In the genomic region with DNA sequence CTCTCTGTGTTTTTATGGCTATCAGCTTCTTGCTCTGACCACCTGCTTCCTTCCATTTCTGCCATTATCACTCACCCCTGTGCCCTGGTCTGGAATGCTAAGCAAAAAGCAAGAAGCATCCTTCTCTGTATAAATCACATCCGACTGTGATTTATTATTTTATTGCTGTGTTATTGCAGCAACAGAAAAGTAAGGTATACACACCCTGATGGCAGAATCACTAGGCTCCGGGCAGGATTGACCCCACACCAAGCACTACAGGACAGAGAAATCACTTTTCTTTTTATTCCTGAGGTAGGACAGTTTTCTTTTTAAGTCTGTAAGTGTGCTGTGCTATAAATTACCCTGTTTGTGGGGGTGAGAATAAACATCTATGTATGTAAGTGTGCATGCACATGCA, we compare ENCODE assay signal across 22 mouse cellular contexts.
DNase-seq lines count a peak whose midpoint lies in the region; ATAC-seq and TF ChIP-seq lines count a peak whose summit lies in the region.
"Had no signal": no experiment of that assay in that cellular context is flagged by ENCODE, and none has a peak within 500 bp of the region (broad histone marks: within the 10 kb centered on the region; RNA-seq: fewer than 3 reads in every experiment).

No protein-coding gene starts in this region.

- H3K36me3 ChIP-seq in intestine, embryonic 14.5 days (ENCODE audit: control insufficient read depth, insufficient read depth, low read length) = no peaks in the 10 kb centered on the region
- H3K36me3 ChIP-seq in intestine, postnatal 0 days (ENCODE audit: control insufficient read depth, insufficient read depth) = no peaks in the 10 kb centered on the region
- H3K36me3 ChIP-seq in intestine, embryonic 15.5 days = no peaks in the 10 kb centered on the region
- H3K36me3 ChIP-seq in intestine, embryonic 16.5 days (ENCODE audit: control insufficient read depth, insufficient read depth, low read length) = no peaks in the 10 kb centered on the region
- H3K36me3 ChIP-seq: G1E had no signal

- intact Hi-C loops in left cerebral cortex, postnatal 25 days (cut with DNase I) = no loop called here

- no peaks in the 10 kb centered on the region for H3K27me3 ChIP-seq in intestine, embryonic 14.5 days (replicated peaks; ENCODE audit: control insufficient read depth, insufficient read depth, low read length)
- H3K27me3 ChIP-seq in intestine, postnatal 0 days (replicated peaks; ENCODE audit: control insufficient read depth, insufficient read depth, low read length) = no peaks in the 10 kb centered on the region
- H3K27me3 ChIP-seq in intestine, embryonic 15.5 days (replicated peaks) = no peaks in the 10 kb centered on the region
- H3K27me3 ChIP-seq in intestine, embryonic 16.5 days (replicated peaks; ENCODE audit: control insufficient read depth, insufficient read depth, low read length) = no peaks in the 10 kb centered on the region
- H3K27me3 ChIP-seq: CH12.LX, Patski had no signal

- no peak overlapping the region for H3K4me2 ChIP-seq in intestine, embryonic 14.5 days (ENCODE audit: low read length)
- no peak overlapping the region for H3K4me2 ChIP-seq in intestine, postnatal 0 days (replicated peaks; ENCODE audit: low read depth)
- H3K4me2 ChIP-seq in intestine, embryonic 15.5 days (replicated peaks) = no peak overlapping the region
- H3K4me2 ChIP-seq in intestine, embryonic 16.5 days (ENCODE audit: low read depth, low read length) = no peak overlapping the region

- no peak overlapping the region for H3K27ac ChIP-seq in intestine, embryonic 14.5 days (ENCODE audit: low read depth)
- H3K27ac ChIP-seq in intestine, postnatal 0 days (ENCODE audit: low read depth, low read length) = no peak overlapping the region
- no peak overlapping the region for H3K27ac ChIP-seq in intestine, embryonic 15.5 days
- no peak overlapping the region for H3K27ac ChIP-seq in intestine, embryonic 16.5 days (ENCODE audit: low read length)

- H3K4me1 ChIP-seq in intestine, embryonic 14.5 days (replicated peaks; ENCODE audit: control insufficient read depth, insufficient read depth, low read length) = peaks cover 10% of the 10 kb centered on the region; the same call in 1 of the 2 replicates
- no peaks in the 10 kb centered on the region for H3K4me1 ChIP-seq in intestine, postnatal 0 days (replicated peaks; ENCODE audit: control insufficient read depth, insufficient read depth, low read length)
- H3K4me1 ChIP-seq in intestine, embryonic 15.5 days (replicated peaks) = 0 out of 2 replicates have a peak, but pooled peaks cover 4% of the 10 kb centered on the region
- 0 out of 2 replicates have a peak, but pooled peaks cover 3% of the 10 kb centered on the region for H3K4me1 ChIP-seq in intestine, embryonic 16.5 days (ENCODE audit: control insufficient read depth, insufficient read depth, low read length)

- no peak overlapping the region for H3K4me3 ChIP-seq in intestine, embryonic 14.5 days (ENCODE audit: low read depth, low read length)
- H3K4me3 ChIP-seq in intestine, postnatal 0 days (ENCODE audit: low read depth, low read length) = no peak overlapping the region
- no peak overlapping the region for H3K4me3 ChIP-seq in intestine, embryonic 15.5 days (replicated peaks)
- no peak overlapping the region for H3K4me3 ChIP-seq in intestine, embryonic 16.5 days (ENCODE audit: low read length)

- H3K9me3 ChIP-seq in intestine, embryonic 14.5 days (ENCODE audit: control insufficient read depth, low read length) = no peaks in the 10 kb centered on the region
- H3K9me3 ChIP-seq in intestine, postnatal 0 days (ENCODE audit: control insufficient read depth) = no peaks in the 10 kb centered on the region
- H3K9me3 ChIP-seq in intestine, embryonic 15.5 days = no peaks in the 10 kb centered on the region
- H3K9me3 ChIP-seq in intestine, embryonic 16.5 days (ENCODE audit: control insufficient read depth, low read length) = no peaks in the 10 kb centered on the region
- H3K9me3 ChIP-seq: G1E had no signal

- 0 out of 2 replicates have a peak, but pooled peaks have one; percentile 19 for ATAC-seq in intestine, embryonic 14.5 days (replicated peaks; ENCODE audit: low FRiP score, low TSS enrichment, low read depth)
- ATAC-seq in intestine, postnatal 0 days = no peak
- ATAC-seq in intestine, embryonic 15.5 days = peak; percentile 65
- peak; percentile 66; the same call in 1 of the 2 replicates for ATAC-seq in intestine, embryonic 16.5 days
- ATAC-seq: activated CD4-positive, CD25-positive, alpha-beta regulatory T cell, adult 4 months; CD4-positive, CD25-positive, alpha-beta regulatory T cell, adult 4 months; Patski had no signal

- TF ChIP-seq CTCF in intestine, postnatal 0 days (IDR thresholded peaks at IDR 0.05; ENCODE audit: low read depth) = no peak

- 9% methylated on average over 2 of the region's 2 CpGs for WGBS in intestine, embryonic 14.5 days
- WGBS in intestine, postnatal 0 days = 5% methylated on average over 2 of the region's 2 CpGs
- 13% methylated on average over 2 of the region's 2 CpGs for WGBS in intestine, embryonic 15.5 days
- WGBS in intestine, embryonic 16.5 days = 14% methylated on average over 2 of the region's 2 CpGs

- H3K9ac ChIP-seq in intestine, embryonic 14.5 days (ENCODE audit: low read length) = no peak overlapping the region
- H3K9ac ChIP-seq in intestine, postnatal 0 days (ENCODE audit: low read depth, low read length) = no peak overlapping the region
- H3K9ac ChIP-seq in intestine, embryonic 15.5 days = no peak overlapping the region
- H3K9ac ChIP-seq in intestine, embryonic 16.5 days (ENCODE audit: low read depth, low read length) = no peak overlapping the region

- DNase-seq in intestine, embryonic 14.5 days (ENCODE audit: low spot score) = no peak
- DNase-seq in mesoderm, embryonic 11.5 days (ENCODE audit: low read depth, low spot score) = peak; percentile 26
- DNase-seq in yolk sac, embryonic 10.5 days (ENCODE audit: low spot score) = no peak
- no peak for DNase-seq in left cerebral cortex, postnatal 25 days (ENCODE audit: low spot score in 2 of 2)
- no peak for DNase-seq in cerebellum, postnatal 14 days
- DNase-seq: adrenal gland, adult 2 months; adrenal gland, adult 8-10 months; adrenal gland, postnatal 10 days; adrenal gland, postnatal 14 days; adrenal gland, postnatal 25 days; adrenal gland, postnatal 36 days; B cell, adult 2 months; cerebellum, adult 11 months; cerebellum, adult 11-12 months had no signal
